Mouse (Mus musculus): ENCODE measurements around the gene Fos.
A peak's percentile ranks its signal among the peaks of the same experiment; 100 is the strongest.

Fos gene

DNA sequence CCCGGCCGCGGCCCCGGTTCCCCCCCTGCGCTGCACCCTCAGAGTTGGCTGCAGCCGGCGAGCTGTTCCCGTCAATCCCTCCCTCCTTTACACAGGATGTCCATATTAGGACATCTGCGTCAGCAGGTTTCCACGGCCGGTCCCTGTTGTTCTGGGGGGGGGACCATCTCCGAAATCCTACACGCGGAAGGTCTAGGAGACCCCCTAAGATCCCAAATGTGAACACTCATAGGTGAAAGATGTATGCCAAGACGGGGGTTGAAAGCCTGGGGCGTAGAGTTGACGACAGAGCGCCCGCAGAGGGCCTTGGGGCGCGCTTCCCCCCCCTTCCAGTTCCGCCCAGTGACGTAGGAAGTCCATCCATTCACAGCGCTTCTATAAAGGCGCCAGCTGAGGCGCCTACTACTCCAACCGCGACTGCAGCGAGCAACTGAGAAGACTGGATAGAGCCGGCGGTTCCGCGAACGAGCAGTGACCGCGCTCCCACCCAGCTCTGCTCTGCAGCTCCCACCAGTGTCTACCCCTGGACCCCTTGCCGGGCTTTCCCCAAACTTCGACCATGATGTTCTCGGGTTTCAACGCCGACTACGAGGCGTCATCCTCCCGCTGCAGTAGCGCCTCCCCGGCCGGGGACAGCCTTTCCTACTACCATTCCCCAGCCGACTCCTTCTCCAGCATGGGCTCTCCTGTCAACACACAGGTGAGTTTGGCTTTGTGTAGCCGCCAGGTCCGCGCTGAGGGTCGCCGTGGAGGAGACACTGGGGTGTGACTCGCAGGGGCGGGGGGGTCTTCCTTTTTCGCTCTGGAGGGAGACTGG is at the start of gene Fos:
Gene Fos (plus strand): TSS at position 410 of the 817 bp plus-strand sequence.
- peak; percentile 83 for DNase-seq

DNA sequence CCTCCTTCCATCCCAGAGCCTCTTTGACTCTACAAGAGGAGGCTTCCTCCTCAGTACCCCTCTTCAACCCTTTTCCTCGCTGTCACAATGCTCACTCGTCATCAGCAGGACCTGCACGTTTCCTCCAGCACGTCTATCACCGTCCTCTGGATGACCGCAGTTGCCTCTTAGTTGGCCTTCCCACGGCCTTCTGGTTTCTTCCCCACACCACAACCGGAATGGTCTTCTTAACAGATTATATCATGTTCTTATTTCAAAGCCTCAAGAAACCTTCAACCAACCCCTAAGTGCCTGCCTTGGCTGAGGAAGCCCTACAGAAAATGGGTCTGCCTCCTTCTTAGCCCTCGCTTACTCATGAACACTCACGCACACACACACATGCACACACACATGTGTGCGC is 48.0 kb upstream of the Fos start:
- no peak for DNase-seq

DNA sequence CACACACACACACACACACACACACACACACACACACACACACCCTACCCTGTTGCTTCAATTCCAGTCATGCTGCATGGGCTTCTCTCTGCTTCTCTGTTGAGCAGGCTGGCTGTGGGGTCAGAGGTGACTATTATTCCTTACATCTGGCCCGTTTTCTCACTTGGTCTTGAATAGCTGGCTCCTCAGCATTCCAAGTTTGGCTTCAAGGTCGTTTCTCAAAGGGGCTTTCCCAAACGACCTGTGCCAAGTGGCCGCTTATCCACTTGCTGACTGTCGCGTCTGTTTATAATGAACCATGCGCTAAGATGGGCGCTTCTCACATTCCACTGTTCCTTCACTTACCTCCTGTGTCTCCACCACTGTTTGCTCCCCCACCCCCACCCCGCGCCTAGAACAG is 47.6 kb upstream of the Fos start:
- DNase-seq = no peak

DNA sequence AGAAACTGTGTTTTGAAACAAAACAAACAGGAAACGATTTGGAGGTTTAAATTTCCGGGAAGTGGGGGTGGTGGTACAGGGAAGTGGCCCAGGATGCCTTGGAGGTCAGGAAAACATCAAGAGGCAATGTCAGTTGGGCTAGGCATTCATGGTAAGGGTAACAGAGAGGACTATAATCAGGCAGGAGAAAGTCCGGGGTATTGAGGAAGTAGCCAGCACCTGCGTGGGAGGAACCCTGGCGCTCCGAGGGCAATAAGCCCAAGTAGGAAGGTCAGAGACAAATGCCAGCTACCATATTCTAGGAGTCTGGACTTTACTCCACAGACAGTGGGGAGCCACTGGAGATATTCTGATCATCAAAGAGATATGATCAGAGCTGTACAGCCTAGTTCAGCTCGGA is 45.9 kb upstream of the Fos start:
- DNase-seq = no peak

DNA sequence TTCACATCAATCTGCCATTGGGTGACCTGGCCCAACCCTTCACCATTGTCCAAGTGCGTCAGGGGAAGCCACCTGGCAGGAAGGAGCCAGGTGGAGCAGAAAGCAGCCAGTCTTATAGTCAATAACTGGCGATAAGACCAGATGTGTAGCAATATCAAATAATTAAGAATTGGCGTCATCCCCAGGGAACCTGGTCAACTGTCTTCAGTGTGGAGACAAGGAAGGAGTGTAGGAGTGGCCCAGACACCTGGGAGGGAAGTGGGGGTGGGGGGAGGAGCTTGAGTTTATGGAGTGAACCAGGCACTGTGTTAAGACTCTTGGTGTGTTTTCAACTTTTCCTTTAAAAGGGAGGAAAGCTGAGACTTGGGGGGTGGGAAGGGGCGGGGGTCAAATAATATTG is 43.7 kb upstream of the Fos start:
- no peak for DNase-seq

DNA sequence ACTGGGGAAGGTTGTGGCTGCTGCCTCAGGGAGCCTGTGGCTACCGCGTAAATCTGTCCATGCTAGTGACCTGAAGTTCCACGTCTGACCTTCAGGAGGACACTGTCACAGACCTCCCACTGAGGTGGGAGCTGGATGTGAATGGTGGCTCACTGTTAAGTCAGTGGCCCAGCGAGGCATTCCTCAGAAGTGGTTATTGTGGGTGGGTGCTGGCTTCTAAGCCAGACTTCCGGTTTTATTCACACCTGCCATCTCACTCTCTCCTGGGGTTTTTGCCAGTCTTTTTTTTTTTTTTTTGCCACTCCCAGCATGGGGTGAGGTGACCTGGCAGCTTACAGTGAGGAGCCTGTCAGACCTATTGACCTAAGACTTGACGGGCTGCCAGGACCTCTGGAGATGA is 43.3 kb upstream of the Fos start:
- no peak for DNase-seq

DNA sequence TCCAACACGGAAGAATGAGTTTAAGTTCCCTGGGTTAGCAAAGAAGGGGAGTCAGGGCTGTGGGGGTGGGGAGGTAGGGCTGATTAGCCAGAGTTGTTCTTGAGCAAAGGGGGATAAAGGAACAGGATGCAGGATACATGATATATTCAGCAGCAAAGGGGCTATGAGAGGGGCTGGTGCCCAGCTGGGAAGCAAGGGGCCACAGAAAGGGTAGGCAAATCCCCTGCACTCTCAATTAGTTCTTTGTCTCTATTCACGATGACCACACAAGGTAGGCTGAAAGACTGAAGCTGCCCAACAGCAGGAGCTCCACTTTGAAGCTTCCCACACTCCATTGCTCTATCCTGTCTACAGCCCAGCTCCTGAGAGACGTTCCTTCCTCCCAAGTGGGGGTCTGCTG is 39.8 kb upstream of the Fos start:
- DNase-seq = no peak

DNA sequence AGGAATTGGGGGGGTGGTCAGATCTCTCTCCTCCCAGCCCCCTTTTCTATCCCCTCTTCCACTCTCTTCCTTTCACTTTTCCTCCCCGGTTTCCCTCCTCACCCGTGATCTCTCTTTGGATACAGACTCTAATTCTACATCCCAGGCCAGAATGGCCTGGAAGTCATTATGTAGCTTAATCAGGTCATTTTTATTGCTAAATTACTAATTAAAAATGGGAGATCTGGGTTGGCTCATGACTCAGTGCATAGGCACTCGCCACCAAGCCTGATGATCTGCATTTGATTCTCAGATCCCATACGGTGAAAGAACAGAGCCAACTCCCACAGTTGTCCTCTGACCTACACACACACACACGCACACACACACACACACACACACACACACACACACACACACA is 39.2 kb upstream of the Fos start:
- DNase-seq = no peak

DNA sequence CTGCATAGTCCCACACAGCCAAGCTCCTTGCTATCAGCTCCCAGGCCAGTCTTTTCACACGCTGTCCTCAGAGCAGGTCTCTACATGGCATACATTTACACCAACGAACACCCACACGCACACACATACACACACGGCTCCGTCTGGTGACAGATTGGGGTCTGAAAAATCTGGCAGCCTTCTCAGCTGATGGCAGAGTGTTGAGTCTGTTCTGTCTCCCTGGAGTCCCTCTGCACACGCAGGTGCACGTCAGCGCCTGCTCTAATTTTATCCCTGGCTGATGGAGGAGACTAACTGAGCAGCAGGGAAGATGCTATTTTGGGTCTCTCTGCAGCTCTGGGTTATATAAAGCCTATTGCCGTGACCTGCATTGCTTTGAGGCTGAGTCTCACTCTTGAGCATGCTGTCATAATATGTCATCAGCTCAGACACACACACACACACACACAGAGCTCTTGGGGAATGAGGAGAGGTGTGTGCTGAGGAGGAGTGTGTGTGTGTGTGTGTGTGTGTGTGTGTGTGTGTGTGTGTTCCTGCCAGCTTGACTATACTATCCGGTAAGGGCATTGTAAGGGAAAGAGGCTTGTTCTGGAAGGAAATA is 37.6 kb upstream of the Fos start:
- peak; percentile 88 for DNase-seq

DNA sequence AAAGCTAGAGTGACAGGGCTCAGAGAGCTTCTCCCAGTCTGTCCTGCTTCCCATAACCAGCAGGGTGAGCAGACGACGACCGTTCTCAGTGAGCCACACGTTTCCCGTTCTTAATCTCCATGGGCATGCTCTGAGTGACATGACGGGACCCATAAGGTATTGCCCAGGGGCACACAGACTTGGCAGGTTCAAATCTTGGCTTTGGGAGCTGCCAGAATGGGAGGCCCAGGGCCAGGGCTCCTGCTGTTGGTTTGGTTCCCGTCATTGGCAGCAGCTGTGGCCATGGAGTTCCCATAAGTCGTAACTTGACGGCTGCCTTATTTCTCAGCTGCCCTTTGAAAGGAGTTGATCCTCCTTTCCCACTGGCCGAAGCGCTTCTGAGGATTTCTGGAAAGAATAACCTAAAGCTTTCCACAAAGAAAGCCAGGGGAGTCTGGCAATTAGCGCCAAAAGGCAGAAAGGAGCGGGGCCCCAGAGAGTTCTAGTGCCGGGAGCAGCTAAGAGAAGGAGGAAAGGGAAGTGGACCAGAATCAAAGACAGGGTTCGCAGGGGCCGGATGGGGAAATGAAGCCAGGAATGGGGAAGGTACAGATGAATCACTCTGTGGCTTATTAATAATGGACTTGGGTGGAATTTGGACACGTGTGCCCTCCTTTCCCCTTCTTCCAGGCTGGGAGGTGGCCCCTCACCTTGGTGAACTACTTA is 36.4 kb upstream of the Fos start:
- DNase-seq = peak; percentile 54

DNA sequence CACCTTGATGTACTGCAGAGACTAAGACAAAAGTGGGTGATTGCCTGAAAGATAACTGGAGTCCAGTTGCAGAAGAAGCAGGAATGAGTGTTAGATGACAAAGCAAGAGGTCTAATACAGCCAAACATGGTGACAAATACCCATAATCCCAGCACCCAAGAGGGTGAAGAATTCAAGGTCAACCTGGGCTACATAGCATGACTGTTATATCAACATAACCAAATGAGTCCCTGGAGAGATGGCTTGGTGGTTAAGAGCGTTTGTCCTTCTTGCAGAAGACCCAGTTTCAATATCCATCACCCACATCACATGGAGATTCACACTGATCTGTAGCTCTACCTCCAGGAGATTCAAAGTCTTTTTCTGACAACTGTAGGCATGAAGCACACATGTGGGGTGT is 30.2 kb upstream of the Fos start:
- no peak for DNase-seq

DNA sequence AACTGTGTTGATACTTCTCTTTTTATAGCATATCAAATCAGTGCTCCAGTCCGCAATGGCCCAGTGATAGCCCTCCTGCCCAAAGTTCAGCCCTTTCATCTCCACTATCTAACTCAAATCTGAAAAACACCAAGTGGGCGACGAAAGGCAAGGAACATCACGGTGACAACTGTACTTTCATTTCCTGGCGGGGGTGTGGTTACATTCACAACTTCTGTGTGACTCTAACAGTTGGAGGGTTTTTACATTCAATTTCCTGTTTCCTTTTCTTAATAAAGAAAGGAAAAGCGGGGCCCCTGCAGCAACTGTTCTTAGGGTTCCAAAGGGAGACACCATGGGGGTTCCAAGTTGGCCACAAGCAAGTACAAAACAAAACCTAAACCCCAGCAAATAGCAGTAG is 29.0 kb upstream of the Fos start:
- no peak for DNase-seq

DNA sequence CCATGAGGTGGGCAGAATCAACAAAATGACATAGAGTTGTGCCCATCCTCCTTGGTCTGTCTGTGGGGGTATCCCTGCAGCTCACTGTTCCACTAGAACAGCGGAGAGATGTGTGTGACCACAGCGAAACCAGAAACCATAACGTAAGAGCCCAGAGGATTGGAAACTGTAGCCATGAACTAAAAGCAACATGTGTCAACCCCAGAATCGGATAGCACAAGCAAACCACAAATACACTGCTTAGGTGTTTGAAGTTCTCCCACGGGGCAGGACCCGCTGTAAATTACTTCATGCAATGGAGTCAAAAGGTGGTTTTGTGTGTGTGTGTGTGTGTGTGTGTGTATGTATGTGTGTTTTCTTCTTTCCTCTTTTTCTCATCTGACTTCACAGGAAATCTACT is 26.7 kb upstream of the Fos start:
- DNase-seq = no peak

DNA sequence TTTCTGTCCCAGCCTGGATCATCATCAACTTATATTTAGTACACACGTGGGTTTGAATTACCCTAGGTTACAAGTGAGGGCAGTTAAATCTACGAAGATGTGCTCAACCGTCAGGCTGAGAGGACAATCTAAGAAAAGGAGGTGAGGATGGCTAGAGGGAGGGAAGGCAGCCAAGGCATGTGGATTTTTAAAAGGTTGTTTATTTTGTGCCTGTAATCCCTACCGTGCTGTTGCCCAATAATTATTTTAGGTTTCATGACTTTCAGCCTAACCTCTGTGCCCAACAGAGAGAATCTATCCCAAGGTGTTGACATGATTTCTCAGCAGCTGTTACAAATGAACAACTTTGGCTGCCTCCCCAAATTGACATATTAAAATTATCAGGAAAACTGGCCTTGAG is 26.2 kb upstream of the Fos start:
- DNase-seq = no peak

DNA sequence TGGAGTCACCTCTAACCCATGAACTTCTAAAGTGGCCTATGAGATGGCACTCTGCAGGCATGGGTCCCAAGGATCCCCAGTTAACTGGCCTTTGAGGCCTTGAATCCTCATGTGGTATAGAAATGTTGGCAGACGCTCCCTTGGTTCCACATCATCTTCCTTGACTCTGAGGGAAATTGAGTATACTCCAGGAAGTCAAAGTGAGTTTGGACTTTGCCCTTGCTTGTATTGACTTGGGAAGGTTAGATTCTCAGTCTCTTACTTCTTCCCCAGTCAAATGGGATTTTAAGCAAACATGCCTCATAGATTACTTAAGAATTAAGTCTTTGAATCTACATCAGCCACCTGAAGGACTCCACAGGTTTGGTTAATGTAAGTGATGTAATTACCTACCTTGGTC is 24.2 kb upstream of the Fos start:
- DNase-seq = no peak

DNA sequence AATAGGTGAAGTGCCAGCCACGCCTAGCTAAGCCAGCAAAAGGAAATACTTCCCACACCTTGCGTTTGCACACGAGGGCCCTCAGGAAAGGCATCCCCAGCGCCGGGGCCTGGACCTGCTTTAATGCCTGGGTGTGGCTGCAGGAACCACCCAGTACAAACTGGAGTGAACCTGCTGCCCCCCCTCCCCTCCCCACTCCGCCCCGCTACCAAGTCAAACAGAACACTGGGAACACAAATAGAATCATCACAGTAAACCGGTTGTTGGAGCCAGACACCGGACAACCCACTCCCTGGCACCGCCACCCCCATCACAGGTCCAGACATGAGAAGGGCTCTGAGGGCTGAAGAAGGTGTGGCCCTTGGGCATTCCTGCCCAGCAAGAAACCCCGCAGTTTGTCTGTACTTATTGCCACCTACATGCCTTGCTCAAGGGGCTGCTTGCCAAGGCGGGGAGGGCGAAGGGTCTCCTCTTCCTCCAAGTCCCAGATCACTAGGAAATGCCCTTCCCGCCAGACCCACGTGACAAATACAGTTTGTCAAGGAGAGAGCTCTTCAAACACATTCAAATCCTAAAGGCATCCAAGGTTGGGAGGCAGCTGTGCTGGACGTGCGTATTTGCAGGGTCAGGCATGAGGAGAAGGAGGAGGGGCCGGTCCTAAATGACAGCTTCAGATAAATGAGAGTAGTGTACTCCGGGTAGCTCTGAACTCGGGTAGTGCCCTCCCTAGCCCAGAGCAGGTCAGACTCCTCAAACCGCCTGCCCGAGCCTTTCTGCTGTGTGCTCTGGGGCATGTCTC is 21.8 kb upstream of the Fos start:
- DNase-seq = no peak

DNA sequence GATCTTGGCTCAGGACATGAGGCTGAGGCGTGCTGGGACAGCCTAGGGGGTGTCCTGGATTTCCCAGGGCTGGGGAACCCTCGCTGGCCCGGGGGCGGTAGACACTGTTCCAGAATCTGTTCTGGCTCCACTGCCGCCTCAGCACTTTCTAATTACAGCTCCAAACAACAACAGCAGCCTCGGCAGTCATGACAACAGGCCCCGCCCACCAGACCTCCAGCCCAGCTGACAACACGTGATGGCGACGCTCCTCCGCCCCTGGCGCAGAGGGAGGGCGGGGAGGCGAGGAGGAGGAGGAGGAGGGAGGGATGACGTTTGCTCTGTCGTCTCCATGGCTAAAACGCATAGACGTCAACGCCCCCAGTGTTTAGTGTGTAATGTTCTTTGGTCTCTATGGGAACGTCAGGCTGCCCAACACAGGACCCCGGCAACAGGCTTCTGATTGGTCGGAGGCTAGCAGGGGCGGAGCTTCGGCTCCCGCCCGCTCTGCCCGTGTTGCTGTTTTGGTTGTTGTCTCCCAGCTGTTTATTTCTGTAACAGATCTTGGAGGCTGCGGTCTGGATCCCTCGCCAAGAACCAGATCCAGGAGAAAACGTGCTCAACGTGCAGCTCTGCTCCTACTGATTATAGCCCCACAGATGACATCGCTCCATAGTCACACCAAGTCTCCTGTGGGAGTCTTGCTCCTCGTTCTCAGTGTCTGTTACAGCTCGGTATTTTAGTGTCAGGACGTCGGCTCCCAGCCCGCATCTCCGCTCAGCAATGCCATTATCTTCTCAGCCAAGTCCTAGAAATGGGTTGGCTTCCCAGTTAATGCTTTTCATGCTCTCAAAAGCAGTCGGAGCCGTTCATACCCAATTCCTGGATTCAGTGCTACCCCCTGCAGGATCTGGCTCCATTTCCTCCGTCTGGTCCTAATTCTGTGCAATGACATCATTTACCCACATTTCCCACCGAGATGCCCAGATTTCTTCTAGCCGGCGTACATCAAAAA is 18.3 kb upstream of the Fos start:
- peak; percentile 93 for DNase-seq

DNA sequence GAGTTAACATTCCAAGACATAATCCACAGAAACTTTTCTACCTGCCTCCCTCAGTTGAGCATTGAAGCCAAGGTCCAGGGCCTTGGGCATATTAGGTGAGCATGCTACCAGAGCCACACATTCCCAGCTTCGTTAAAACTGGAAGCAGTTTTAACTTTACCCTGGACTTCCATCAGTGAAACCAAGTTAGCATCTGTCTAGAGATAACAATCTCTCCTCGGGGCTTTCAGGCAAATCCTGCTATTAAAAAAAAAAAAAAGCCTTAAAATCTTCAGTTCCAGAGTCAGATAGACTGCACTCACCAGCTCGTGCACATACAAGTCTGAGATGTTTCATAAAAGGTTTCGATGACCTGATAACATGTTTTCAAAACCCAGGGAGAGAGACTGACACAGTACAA is 17.4 kb upstream of the Fos start:
- DNase-seq = no peak

DNA sequence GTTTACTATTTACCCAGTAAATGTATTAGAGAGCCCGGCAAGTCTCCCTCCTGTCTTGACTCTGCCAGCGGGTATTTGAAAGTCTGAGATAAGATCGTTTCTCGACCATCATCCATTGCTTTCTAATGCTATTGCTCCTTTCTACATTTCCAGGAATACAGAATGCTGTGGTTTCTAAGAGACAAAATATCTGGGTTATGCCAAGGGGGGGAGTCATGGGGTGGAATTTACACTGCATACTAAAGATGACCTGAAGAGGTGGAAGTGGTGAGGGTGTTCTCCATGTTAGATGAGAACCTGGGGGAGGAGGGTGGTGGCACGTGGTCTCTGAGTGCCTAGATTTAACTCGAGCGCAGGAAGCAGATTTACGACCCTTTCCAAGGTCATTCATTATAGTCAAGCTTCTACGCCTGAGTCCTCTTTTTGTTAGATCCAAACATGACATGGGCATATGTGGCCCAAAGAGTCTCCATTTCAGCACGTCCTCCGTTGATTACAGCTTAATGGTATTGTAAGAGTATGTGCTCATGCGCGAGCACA is 16.7 kb upstream of the Fos start:
- no peak for DNase-seq

DNA sequence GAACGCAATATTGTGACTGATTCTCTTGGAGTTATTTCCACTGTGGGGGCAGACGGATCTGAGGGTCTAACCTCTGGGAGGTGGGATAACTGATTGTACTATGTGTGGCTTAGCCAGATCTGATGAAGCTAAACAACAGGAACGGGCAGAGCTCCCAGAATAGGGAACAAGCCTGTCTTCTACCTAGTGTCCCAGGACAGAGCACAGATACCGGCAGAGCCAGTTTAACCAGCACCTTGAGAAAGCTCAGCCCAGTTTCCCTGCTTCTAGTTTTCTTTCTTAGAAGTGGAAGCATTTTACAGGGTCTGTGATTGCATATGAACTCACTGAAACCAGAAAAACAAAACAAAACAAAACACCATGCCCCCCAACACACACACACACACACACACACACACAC is 13.9 kb upstream of the Fos start:
- no peak for DNase-seq

DNA sequence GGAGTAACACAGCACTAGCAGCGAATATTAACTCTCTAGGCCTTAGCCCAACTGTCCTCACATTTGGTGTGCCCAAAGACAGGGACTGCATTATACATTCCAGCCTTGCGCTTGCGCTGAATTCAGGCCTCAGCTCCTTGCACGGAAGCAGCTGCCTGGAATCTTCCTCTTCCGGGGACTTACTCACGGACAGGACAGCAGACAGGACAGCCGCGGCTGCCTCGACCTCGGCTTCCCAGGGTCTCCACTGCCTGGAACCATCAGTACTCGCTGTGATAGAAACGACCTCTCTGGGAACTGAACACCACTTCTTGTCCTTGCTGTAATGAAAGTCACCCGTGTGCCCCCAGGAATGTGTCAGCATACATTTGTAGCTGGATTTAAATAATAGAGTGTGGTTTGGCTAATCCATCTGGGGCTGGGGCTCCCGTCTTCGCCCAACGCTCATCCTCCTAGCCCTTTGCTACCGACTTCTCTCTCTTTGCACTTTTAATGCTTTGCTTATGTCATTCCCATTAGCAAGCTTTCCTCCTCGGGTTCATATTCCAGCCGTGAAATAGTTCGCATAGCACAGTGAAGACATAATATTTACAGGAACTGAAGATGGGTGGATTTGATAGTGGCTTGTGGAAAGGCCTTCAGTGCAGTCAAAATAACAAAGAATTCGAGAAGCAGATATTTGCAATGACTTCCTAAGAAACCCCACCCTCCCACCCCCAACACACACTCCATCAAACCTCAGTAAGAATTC is 11.6 kb upstream of the Fos start:
- no peak for DNase-seq
